Mouse (Mus musculus): Measurements from ENCODE around the gene Slc9a3r1. TPM values are rescaled to one million over a fixed set of nuclear protein-coding genes. Genes with fewer than 3 reads are reported as not detected.
A peak's percentile ranks its signal among the peaks of the same experiment; 100 is the strongest.

Gene Slc9a3r1
- polyA plus RNA-seq, 1 experiment from 2014 or later: 51.7 TPM

DNA sequence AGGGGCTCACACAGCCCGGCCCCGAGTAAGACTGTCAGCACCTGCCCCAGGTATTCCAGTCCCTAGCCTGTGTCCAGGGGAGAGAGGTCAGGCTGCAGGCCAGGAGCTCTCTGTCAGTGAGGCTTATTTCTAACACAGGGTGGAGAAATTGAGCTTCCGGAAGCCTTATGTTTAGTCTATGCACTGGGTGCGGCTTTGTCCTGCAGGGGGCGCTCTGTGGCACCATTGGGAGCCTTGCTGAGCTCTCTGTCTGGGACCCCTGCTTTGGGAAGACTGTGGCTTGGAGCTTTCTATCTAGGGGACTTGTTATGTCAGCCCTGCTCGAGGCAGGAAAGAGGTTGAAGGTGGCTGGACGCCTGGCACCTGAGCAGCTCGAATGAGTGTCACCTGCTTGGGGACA, 61.7 kb downstream of the Slc9a3r1 start:
- Histone ChIP-seq H3K4me2 (ENCODE audit: low read depth, low read length) (no peak overlapping the region), H3K27ac (ENCODE audit: low read length) (no peak overlapping the region), H3K36me3 (ENCODE audit: control insufficient read depth, insufficient read depth) (no peaks in the 10 kb centered on the region), H3K4me1 (ENCODE audit: control insufficient read depth, insufficient read depth, low read length) (peaks cover 67% of the 10 kb centered on the region), H3K9ac (ENCODE audit: low read length) (no peak overlapping the region), H3K9me3 (replicated peaks; ENCODE audit: control insufficient read depth, low read length) (no peaks in the 10 kb centered on the region), H3K4me3 (ENCODE audit: low read length) (no peak overlapping the region), H3K27me3 (ENCODE audit: control insufficient read depth, insufficient read depth, low read length) (no peaks in the 10 kb centered on the region)
- no peak for ATAC-seq (replicated peaks; ENCODE audit: extremely low read depth, insufficient read depth, low FRiP score)
- WGBS: 45% methylated on average over 8 of the region's 8 CpGs

DNA sequence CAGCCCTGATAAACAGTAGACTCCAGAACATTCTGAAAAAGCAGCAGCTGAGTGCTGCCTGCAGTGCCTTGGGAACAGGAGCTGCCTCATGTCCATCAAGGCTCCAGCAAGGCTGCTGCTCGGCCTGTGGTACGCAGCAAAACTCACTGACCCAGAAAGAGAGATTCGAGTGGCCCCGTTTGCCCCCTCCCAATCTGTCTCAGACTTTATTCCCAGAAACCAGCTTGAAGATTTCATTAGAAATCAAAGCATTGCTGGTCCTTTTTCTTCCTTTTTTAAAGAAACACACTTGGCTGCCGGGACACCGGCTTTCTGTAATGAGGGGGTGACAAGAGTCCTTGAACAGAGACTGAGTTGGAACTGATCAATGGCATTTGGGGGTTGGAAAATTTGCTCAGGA, 62.2 kb downstream of the Slc9a3r1 start:
- H3K9me3 ChIP-seq (replicated peaks; ENCODE audit: control insufficient read depth, low read length): no peaks in the 10 kb centered on the region
- peaks cover 68% of the 10 kb centered on the region for H3K4me1 ChIP-seq (ENCODE audit: control insufficient read depth, insufficient read depth, low read length)
- no peak overlapping the region for H3K27ac ChIP-seq (ENCODE audit: low read length)
- H3K4me3 ChIP-seq (ENCODE audit: low read length): no peak overlapping the region
- H3K27me3 ChIP-seq (ENCODE audit: control insufficient read depth, insufficient read depth, low read length): no peaks in the 10 kb centered on the region
- H3K4me2 ChIP-seq (ENCODE audit: low read depth, low read length): no peak overlapping the region
- no peaks in the 10 kb centered on the region for H3K36me3 ChIP-seq (ENCODE audit: control insufficient read depth, insufficient read depth)
- WGBS: 74% methylated on average over 6 of the region's 6 CpGs
- no peak for ATAC-seq (replicated peaks; ENCODE audit: extremely low read depth, insufficient read depth, low FRiP score)
- H3K9ac ChIP-seq (ENCODE audit: low read length): no peak overlapping the region

DNA sequence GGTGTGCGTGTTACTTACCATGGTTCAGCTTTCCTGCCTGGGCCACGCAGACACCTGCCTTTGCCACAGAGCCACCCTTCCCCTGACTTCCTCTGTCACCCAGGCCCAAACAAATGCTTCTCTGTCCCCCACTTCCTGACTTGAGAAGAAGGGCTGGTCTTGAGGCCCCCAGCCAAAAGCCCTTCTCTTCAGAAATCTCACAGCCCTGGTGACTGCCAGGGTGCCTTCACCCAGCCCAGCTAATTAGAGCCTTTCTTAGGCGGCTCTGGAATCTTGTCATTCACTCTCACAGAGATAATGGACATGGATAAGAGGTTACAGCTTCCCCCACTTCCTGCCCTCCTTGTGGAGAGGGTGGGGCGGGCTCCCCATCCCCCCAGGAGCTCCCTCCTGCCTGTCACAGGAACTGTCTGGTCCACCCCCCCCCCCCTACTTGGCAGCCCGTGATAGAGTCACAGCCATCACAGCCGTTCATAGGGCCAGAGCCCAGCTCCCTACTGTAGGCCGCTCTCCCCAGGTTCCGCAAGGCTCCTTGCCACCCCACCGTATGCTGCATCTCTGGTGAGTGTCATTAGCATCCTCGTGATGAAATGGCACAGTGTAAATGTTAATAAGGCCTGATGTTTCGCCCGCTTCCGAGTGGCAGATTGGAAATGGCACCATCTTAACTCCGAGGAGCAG, 63.8 kb downstream of the Slc9a3r1 start:
- no peak overlapping the region for H3K4me2 ChIP-seq (ENCODE audit: low read depth, low read length)
- peak overlapping the region; percentile 11; the same call in 1 of the 2 replicates for H3K9ac ChIP-seq (ENCODE audit: low read length)
- WGBS: 47% methylated on average over 14 of the region's 14 CpGs
- no peaks in the 10 kb centered on the region for H3K27me3 ChIP-seq (ENCODE audit: control insufficient read depth, insufficient read depth, low read length)
- H3K27ac ChIP-seq (ENCODE audit: low read length): peak overlapping the region; percentile 58; the same call in 1 of the 2 replicates
- no peak overlapping the region for H3K4me3 ChIP-seq (ENCODE audit: low read length)
- no peaks in the 10 kb centered on the region for H3K36me3 ChIP-seq (ENCODE audit: control insufficient read depth, insufficient read depth)
- no peaks in the 10 kb centered on the region for H3K9me3 ChIP-seq (replicated peaks; ENCODE audit: control insufficient read depth, low read length)
- 0 out of 2 replicates have a peak, but pooled peaks have one; percentile 11 for ATAC-seq (replicated peaks; ENCODE audit: extremely low read depth, insufficient read depth, low FRiP score)
- H3K4me1 ChIP-seq (ENCODE audit: control insufficient read depth, insufficient read depth, low read length): peaks cover 62% of the 10 kb centered on the region

DNA sequence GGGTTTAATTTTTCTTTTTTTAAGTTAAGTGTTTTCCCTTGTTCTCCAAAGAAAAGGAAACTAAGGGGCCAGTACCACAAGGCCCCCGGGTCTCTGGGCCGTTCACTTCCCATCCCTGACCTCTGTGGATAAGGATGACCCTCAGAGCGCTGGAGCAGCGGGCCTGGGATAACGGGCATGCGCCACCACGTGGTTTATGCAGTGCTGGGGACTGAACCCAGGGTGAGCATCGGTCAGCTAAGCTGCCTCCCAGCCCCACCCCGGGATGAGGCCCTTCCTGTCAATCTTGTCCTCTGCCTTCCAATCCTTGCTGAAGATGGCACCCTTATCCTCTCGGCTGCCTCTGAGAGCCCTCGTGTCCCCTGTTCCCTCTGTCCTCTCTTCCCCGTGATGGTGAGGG, 64.5 kb downstream of the Slc9a3r1 start:
- Histone ChIP-seq H3K27ac (ENCODE audit: low read length) (no peak overlapping the region), H3K9ac (ENCODE audit: low read length) (no peak overlapping the region), H3K4me2 (ENCODE audit: low read depth, low read length) (no peak overlapping the region), H3K9me3 (replicated peaks; ENCODE audit: control insufficient read depth, low read length) (no peaks in the 10 kb centered on the region), H3K27me3 (ENCODE audit: control insufficient read depth, insufficient read depth, low read length) (no peaks in the 10 kb centered on the region), H3K4me1 (ENCODE audit: control insufficient read depth, insufficient read depth, low read length) (peaks cover 55% of the 10 kb centered on the region), H3K36me3 (ENCODE audit: control insufficient read depth, insufficient read depth) (no peaks in the 10 kb centered on the region), H3K4me3 (ENCODE audit: low read length) (no peak overlapping the region)
- WGBS: 47% methylated on average over 12 of the region's 12 CpGs
- ATAC-seq (replicated peaks; ENCODE audit: extremely low read depth, insufficient read depth, low FRiP score): no peak

DNA sequence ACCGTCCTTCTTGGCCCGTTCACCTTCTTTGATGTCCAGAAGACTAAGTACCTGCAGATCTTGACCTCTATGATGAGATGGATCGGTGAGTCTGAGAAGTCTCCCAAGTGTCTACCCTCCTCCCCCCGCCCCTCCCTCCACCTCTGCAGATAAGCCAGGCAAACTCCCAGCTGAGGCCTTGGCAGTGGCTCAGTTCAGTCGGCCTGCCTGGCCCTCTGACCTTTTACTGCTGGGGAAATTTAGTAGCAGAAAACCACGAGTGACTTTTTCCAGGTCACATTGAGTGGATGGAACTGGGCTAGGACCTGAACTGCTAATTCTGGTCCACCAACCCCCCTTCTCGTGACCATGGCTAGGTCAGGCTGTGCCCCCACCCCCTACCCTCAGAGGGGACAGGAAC, 65.3 kb downstream of the Slc9a3r1 start:
- no peak overlapping the region for H3K4me2 ChIP-seq (ENCODE audit: low read depth, low read length)
- H3K27me3 ChIP-seq (ENCODE audit: control insufficient read depth, insufficient read depth, low read length): no peaks in the 10 kb centered on the region
- H3K4me1 ChIP-seq (ENCODE audit: control insufficient read depth, insufficient read depth, low read length): peaks cover 47% of the 10 kb centered on the region
- no peaks in the 10 kb centered on the region for H3K9me3 ChIP-seq (replicated peaks; ENCODE audit: control insufficient read depth, low read length)
- no peak overlapping the region for H3K4me3 ChIP-seq (ENCODE audit: low read length)
- no peak overlapping the region for H3K9ac ChIP-seq (ENCODE audit: low read length)
- no peak overlapping the region for H3K27ac ChIP-seq (ENCODE audit: low read length)
- H3K36me3 ChIP-seq (ENCODE audit: control insufficient read depth, insufficient read depth): no peaks in the 10 kb centered on the region
- WGBS: 54% methylated on average over 7 of the region's 7 CpGs
- ATAC-seq (replicated peaks; ENCODE audit: extremely low read depth, insufficient read depth, low FRiP score): no peak

DNA sequence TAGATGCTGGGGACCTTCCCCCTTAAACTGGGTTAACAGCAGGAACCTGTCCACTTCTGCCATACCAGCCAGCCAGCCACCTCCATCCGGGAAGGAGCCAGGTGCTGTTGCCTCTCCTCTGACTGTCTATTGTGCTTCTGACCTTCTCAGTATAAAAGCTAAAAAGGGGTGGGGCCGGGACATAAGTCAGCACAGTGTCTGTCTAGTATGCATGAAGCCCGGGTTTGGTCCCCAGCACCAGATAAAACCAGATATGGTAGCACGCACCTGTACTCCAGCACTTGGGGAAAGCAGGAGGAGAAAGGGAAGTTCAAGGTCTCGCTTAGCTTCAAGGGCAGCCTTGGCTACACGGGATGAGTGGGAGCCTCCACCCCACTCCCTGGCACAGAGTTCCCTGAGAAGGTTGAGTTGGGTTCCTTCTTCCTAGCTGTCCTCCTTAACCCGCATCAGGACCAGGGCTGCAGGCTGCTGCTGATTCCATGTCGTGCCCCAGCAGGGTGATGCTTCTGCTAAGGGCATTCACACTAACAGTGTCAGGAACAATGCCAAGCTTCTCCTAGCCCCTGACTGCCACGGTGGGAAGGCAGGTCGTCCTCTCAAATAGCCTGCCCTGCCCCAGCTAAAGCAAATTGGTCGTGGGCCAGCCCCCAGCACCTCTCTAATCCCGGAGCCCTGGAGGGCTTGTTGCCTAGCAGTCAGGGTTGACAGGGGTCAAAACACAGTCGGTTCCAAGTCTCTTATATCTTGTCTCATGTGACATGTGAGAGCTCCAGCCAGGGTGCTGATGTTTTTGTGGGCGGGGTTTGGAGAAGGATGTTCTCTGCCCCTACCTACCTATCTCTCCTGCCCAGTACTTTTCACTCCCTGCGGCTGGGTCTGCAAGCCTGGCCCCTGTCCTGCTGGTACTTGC, 66.1 kb downstream of the Slc9a3r1 start:
- Histone ChIP-seq H3K9me3 (replicated peaks; ENCODE audit: control insufficient read depth, low read length) (no peaks in the 10 kb centered on the region), H3K9ac (ENCODE audit: low read length) (no peak overlapping the region), H3K36me3 (ENCODE audit: control insufficient read depth, insufficient read depth) (no peaks in the 10 kb centered on the region), H3K27ac (ENCODE audit: low read length) (no peak overlapping the region), H3K4me3 (ENCODE audit: low read length) (no peak overlapping the region), H3K4me1 (ENCODE audit: control insufficient read depth, insufficient read depth, low read length) (peaks cover 41% of the 10 kb centered on the region), H3K4me2 (ENCODE audit: low read depth, low read length) (no peak overlapping the region), H3K27me3 (ENCODE audit: control insufficient read depth, insufficient read depth, low read length) (0 out of 2 replicates have a peak, but pooled peaks cover 2% of the 10 kb centered on the region)
- 43% methylated on average over 15 of the region's 15 CpGs for WGBS
- peak; percentile 45 for ATAC-seq (replicated peaks; ENCODE audit: extremely low read depth, insufficient read depth, low FRiP score)

Other genes with a start within 250 kb of the Slc9a3r1 start
- gene Cd300lb, start 229.0 kb upstream of the Slc9a3r1 start, polyA plus RNA-seq (2015; fragmentation: Nextera tagmentation; extraction: Ambion mirVana): 0.59 and 0.70 TPM in 2 replicates
- not detected in 2 replicates for gene Cd300c, start 194.2 kb upstream of the Slc9a3r1 start, polyA plus RNA-seq (2015; fragmentation: Nextera tagmentation; extraction: Ambion mirVana)
- 0.26 and 0.37 TPM in 2 replicates for gene Cd300ld, start 173.4 kb upstream of the Slc9a3r1 start, polyA plus RNA-seq (2015; fragmentation: Nextera tagmentation; extraction: Ambion mirVana)
- gene Cd300c2, start 161.5 kb upstream of the Slc9a3r1 start, polyA plus RNA-seq (2015; fragmentation: Nextera tagmentation; extraction: Ambion mirVana): 1.5 and 2.3 TPM in 2 replicates
- not detected in 2 replicates for gene Cd300ld2, start 147.1 kb upstream of the Slc9a3r1 start, polyA plus RNA-seq (2015; fragmentation: Nextera tagmentation; extraction: Ambion mirVana)
- not detected in 2 replicates for gene Cd300ld4, start 136.3 kb upstream of the Slc9a3r1 start, polyA plus RNA-seq (2015; fragmentation: Nextera tagmentation; extraction: Ambion mirVana)
- gene Cd300ld5, start 125.6 kb upstream of the Slc9a3r1 start, polyA plus RNA-seq (2015; fragmentation: Nextera tagmentation; extraction: Ambion mirVana): not detected in 2 replicates
- gene Cd300ld3, start 114.9 kb upstream of the Slc9a3r1 start, polyA plus RNA-seq (2015; fragmentation: Nextera tagmentation; extraction: Ambion mirVana): not detected in 2 replicates
- not detected in 2 replicates for gene Cd300e, start 101.2 kb upstream of the Slc9a3r1 start, polyA plus RNA-seq (2015; fragmentation: Nextera tagmentation; extraction: Ambion mirVana)
- gene Rab37, start 71.9 kb upstream of the Slc9a3r1 start, polyA plus RNA-seq (2015; fragmentation: Nextera tagmentation; extraction: Ambion mirVana): 1.8 and 3.7 TPM in 2 replicates
- 0.72 and 0.87 TPM in 2 replicates for gene Cd300lf, start 29.3 kb upstream of the Slc9a3r1 start, polyA plus RNA-seq (2015; fragmentation: Nextera tagmentation; extraction: Ambion mirVana)
- gene Tmem104, start 24.1 kb downstream of the Slc9a3r1 start, polyA plus RNA-seq (2015; fragmentation: Nextera tagmentation; extraction: Ambion mirVana): 6.6 and 7.1 TPM in 2 replicates
- gene Nat9, start 24.5 kb downstream of the Slc9a3r1 start, polyA plus RNA-seq (2015; fragmentation: Nextera tagmentation; extraction: Ambion mirVana): 18.6 and 20.8 TPM in 2 replicates
- 0.07 and 0.21 TPM in 2 replicates for gene Grin2c, start 103.9 kb downstream of the Slc9a3r1 start, polyA plus RNA-seq (2015; fragmentation: Nextera tagmentation; extraction: Ambion mirVana)
- 14.2 and 14.7 TPM in 2 replicates for gene Fdxr, start 113.7 kb downstream of the Slc9a3r1 start, polyA plus RNA-seq (2015; fragmentation: Nextera tagmentation; extraction: Ambion mirVana)
- gene Fads6, start 134.3 kb downstream of the Slc9a3r1 start, polyA plus RNA-seq (2015; fragmentation: Nextera tagmentation; extraction: Ambion mirVana): 0.59 and 0.74 TPM in 2 replicates
- not detected in 2 replicates for gene Otop2, start 143.8 kb downstream of the Slc9a3r1 start, polyA plus RNA-seq (2015; fragmentation: Nextera tagmentation; extraction: Ambion mirVana)
- 0.26 and 0.32 TPM in 2 replicates for gene Ush1g, start 158.7 kb downstream of the Slc9a3r1 start, polyA plus RNA-seq (2015; fragmentation: Nextera tagmentation; extraction: Ambion mirVana)
- not detected in 2 replicates for gene Otop3, start 171.4 kb downstream of the Slc9a3r1 start, polyA plus RNA-seq (2015; fragmentation: Nextera tagmentation; extraction: Ambion mirVana)
- gene Hid1, start 204.4 kb downstream of the Slc9a3r1 start, polyA plus RNA-seq (2015; fragmentation: Nextera tagmentation; extraction: Ambion mirVana): 8.5 and 9.2 TPM in 2 replicates
- 7.0 and 7.5 TPM in 2 replicates for gene Cdr2l, start 218.6 kb downstream of the Slc9a3r1 start, polyA plus RNA-seq (2015; fragmentation: Nextera tagmentation; extraction: Ambion mirVana)
- 175 and 179 TPM in 2 replicates for gene Mrpl58, start 240.4 kb downstream of the Slc9a3r1 start, polyA plus RNA-seq (2015; fragmentation: Nextera tagmentation; extraction: Ambion mirVana)

All from heart, embryonic 16.5 days (tissue).